Mouse (Mus musculus): ENCODE data around the gene Tmem235. TPM values are rescaled to one million over a fixed set of nuclear protein-coding genes. Genes with fewer than 3 reads are reported as not detected.

The Tmem235 gene
- polyA plus RNA-seq, 1 experiment from 2014 or later: not detected

DNA sequence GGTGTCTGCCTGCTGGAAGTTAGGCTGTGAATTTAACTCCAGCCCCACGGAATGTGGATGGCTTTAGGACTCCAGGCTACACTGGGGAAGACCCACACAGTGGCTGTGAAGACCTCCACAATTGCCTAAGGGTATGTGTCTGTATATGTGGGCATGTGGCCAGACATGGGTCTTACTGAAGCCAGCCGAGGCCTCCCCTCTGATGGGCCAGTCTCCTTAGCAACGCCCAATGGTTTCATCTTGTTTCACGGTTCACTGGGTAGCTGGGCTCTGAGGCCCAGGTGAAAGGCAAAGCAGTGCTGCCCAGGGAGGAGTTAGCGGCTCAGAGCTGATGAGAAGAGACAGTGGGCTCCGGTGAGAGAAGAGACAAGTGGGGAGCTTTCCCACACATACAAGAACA lies 5.4 kb downstream of the Tmem235 start:
- no peaks in the 10 kb centered on the region for H3K36me3 ChIP-seq (ENCODE audit: inconsistent target)
- no peak overlapping the region for H3K4me3 ChIP-seq (ENCODE audit: inconsistent target)
- H3K27ac ChIP-seq: no peak overlapping the region
- H3K79me2 ChIP-seq (ENCODE audit: inconsistent target): no peaks in the 10 kb centered on the region
- 98% methylated on average over 6 of the region's 6 CpGs for WGBS (ENCODE audit: missing documents)

DNA sequence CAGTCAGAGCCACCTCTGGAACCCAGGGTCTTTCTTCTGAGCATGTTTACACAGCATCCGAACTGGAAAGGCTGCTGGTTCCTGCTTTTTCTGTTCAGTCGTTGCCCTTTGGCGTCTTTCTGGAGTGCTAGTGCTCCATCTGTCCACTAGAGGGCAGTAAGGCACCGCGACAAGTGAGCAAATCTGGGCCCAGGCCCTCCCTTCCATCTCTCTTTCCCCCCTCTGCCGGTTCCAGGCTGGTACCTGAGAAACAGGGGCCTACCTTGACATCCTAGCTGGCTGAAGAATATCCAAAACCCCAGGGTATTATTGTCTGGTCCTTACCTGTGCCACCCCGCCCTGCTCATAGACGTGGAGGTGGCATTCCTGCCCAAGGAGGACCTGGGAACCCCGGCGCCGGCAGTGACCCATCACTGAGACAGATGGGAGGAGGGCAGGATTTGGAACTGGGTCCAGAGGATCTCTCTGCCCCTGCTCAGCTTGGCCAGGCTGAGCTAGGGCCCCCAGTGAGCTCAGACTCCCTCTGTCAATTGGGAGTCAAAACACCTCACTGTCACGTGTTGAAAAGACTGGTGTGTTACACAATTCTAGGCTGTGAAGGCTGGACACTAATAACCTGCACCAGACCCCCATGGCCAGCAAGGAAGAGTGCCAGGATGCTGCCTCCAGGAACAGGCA lies 10.3 kb downstream of the Tmem235 start:
- Histone ChIP-seq H3K4me3 (ENCODE audit: inconsistent target) (no peak overlapping the region), H3K79me2 (ENCODE audit: inconsistent target) (no peaks in the 10 kb centered on the region), H3K36me3 (ENCODE audit: inconsistent target) (no peaks in the 10 kb centered on the region), H3K27ac (no peak overlapping the region)
- 47% methylated on average over 12 of the region's 12 CpGs for WGBS (ENCODE audit: missing documents)

DNA sequence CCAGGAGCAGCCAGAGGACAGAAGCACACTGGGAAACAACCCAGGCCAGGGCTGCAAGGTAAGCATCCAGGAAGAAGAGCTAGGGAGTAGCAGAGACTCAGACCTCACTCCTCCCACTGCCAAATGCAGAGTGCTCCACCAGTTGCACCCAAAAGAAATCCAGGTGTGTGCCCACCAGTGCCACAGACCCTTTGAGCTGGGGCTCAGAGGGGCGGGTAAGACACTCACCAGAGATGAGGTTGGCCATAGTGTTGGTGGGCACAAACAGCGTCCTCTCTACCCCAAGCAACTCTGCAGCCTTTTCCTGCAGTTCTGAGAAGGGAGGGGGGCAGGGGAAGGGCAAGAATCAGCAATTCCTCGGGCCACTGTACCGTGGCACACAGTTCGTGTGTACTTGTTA lies 10.8 kb downstream of the Tmem235 start:
- Histone ChIP-seq H3K79me2 (ENCODE audit: inconsistent target) (no peaks in the 10 kb centered on the region), H3K27ac (no peak overlapping the region), H3K36me3 (ENCODE audit: inconsistent target) (no peaks in the 10 kb centered on the region), H3K4me3 (ENCODE audit: inconsistent target) (no peak overlapping the region)
- 67% methylated on average over 5 of the region's 5 CpGs for WGBS (ENCODE audit: missing documents)

DNA sequence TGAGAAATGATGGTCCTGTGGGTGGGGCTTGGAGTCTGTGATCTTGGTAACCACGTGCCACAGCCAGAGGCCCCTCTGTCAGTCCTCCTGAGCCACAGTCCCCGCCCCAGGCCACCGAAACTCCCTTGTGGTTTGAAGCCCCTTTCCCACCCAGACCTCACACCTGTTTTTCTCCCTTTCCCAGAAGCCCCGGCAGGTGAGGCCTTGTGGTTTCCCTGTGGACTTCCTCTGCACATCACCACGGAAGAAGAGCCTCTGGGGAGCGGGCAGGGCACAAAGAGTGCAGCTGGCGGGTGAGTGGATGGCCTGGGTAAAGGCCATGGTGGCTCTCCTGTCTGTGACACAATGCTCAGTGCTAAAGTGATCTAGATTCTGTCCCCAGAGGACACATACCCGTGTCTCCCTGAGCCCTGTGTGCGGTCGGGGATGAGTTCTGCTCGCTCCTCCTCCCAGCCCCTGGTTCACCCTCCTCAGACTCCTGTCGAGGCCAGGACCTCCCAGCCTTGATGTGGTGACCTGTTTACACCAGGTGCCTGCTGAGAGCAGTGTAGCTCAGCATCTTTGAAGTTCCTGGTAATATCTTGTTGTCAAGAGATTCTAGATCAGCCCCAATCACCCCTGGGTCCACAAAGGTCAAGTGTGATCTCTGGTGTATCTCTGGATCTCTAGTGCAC lies 11.5 kb downstream of the Tmem235 start:
- Histone ChIP-seq H3K36me3 (ENCODE audit: inconsistent target) (no peaks in the 10 kb centered on the region), H3K79me2 (ENCODE audit: inconsistent target) (no peaks in the 10 kb centered on the region), H3K27ac (no peak overlapping the region), H3K4me3 (ENCODE audit: inconsistent target) (no peak overlapping the region; the same call in 1 of the 2 replicates)
- 45% methylated on average over 12 of the region's 12 CpGs for WGBS (ENCODE audit: missing documents)

DNA sequence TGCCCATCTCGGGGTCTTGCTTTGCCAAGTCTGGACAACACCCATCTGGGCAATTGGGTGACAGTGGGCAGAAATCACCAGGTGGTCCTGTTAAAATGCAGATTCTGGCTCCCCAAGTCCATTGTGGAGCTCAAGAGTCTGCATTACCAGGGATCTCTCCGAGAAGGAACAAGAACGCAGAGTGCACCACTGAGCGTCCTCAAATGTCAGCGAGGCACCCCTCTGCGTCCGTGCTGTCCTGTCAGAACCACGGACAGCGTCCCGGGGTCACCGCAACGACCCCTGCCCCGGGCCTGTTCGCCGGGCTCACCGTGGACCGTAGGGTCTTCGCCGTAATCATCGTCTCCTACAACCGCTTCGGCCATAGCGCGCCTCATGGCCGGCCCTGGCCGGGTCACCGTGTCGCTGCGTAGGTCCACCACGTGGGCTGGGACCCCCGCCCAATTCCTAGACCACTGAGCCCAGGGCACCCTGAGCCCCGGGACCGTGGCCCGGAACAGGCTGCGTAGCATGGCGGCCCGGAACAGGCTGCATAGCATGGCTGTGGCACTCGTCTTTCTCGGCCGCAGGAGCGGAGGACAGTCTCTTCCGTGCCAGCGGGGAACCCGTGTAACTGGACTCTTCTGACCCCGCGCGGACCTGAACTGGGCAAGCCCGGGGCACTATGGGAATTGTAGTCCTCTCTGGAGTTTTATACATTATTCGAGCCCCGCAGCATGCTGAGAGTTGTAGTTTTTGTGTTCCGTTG lies 12.5 kb downstream of the Tmem235 start, which contains the start of gene Tha1:
Tha1 (minus strand) TSS at position 621 of the 748 bp plus-strand sequence.
- Histone ChIP-seq H3K27ac (no peak within 1 kb of the TSS), H3K79me2 (ENCODE audit: inconsistent target) (no peaks in the 10 kb centered on the region), H3K4me3 (ENCODE audit: inconsistent target) (peak within 1 kb of the TSS; percentile 25), H3K36me3 (ENCODE audit: inconsistent target) (no peaks in the 10 kb centered on the region)
- WGBS (ENCODE audit: missing documents): 1% methylated on average over 47 of the region's 51 CpGs

DNA sequence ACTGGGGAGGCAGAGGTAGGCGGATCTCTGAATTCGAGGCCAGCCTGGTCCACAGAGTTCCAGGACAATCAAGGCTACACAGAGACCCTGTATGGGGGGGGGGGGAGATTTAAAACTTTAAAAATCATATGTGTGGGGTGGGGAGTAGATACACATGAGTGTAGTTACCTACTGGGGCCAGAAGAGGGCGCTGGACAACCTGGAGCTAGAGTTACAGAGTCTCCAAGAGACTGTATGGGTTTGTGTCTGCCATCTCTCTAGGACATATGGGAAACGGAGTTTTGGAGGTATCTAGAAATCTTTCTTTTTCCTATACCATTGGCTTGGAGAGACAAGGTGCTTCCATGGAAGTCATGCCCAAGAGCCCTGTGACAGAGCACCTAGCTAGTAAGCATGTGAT lies 13.9 kb downstream of the Tmem235 start:
- Histone ChIP-seq H3K4me3 (ENCODE audit: inconsistent target) (no peak overlapping the region), H3K79me2 (ENCODE audit: inconsistent target) (no peaks in the 10 kb centered on the region), H3K27ac (no peak overlapping the region), H3K36me3 (ENCODE audit: inconsistent target) (no peaks in the 10 kb centered on the region)
- 65% methylated on average over 4 of the region's 4 CpGs for WGBS (ENCODE audit: missing documents)

DNA sequence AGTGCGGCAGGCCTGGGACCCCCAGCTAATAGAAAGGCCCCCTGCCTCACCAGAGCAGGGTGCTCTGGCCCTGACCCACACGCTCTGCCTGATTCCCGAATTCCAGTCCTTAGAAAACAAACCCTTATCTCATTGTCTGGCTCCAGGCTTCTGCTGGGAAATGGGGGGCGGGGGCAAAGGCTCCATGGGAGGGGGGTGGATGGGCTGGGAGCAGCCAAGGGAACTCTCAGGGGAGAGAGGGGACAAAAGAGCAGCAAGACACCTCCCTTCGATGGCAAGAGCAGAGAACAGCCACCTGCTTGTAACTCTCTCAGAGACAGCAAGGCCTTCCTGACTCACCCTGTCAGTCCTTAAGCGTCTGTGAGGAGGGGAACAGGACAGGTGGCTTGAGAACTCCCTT lies 15.1 kb downstream of the Tmem235 start:
- 80% methylated on average over 5 of the region's 6 CpGs for WGBS (ENCODE audit: missing documents)
- Histone ChIP-seq H3K79me2 (ENCODE audit: inconsistent target) (no peaks in the 10 kb centered on the region), H3K27ac (no peak overlapping the region), H3K36me3 (ENCODE audit: inconsistent target) (no peaks in the 10 kb centered on the region), H3K4me3 (ENCODE audit: inconsistent target) (no peak overlapping the region)

DNA sequence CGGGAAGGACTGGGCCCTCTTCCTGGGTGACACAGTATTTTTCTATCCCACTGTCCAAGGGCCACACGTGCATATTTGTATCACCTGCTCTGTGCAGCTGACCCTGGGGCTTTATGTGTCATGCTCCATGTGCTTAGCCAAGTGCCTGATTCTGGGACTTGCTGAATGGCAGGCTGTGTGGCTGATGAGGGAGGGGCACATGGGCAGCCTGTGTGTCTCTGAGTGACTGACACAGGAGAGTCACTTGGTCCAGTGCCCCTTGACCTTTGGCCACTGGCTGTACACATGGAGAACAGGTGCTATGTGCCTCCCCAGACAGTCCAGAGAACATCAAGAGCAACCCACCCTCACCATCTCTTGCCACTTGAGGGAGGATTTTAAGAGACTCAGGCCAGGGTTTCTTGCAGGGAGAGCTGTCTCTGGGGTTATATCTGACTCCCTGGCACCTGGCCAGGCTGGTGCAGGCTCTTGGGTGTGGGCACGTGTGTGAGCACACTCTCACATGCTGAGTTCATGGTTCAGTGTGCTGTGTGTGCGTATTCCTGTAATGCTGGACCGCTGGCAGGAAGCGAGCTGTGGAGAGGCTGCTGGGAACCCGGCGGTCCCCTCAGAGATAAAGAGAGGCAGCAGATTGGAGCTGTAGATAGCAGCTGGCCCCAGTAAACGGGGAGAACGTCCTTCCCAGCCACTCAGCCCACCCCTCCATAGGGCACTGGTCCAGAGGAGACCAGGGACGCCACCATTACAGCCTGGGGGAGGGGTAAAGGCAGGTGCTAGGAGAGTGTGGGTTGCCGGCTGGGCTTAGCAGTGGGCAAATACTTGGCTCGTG lies 17.6 kb downstream of the Tmem235 start:
- Histone ChIP-seq H3K79me2 (ENCODE audit: inconsistent target) (no peaks in the 10 kb centered on the region), H3K36me3 (ENCODE audit: inconsistent target) (no peaks in the 10 kb centered on the region), H3K4me3 (ENCODE audit: inconsistent target) (no peak overlapping the region; the same call in 1 of the 2 replicates), H3K27ac (peak overlapping the region; percentile 99)
- 16% methylated on average over 13 of the region's 13 CpGs for WGBS (ENCODE audit: missing documents)

DNA sequence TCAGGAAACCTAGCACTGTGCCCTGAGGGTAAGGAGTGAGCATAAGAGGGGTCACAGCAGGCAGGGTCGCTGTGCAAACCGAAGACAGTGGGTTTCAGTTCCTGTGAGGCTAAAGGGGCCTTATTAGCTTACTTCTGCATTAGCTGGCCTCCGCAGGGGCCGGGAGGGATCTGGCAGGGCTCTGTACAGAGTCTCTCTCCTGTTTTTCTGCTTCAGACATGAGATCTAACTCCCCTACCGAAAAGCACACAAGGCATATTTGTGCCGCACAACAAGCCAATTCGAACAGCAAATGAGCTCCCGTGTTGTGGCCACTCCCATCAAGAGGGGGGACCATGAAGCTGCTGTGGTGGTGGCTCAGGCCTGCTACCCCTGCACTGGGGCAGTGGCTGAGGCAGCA lies 18.3 kb downstream of the Tmem235 start:
- peak overlapping the region; percentile 99 for H3K27ac ChIP-seq
- H3K36me3 ChIP-seq (ENCODE audit: inconsistent target): no peaks in the 10 kb centered on the region
- H3K79me2 ChIP-seq (ENCODE audit: inconsistent target): no peaks in the 10 kb centered on the region
- H3K4me3 ChIP-seq (ENCODE audit: inconsistent target): no peak overlapping the region; the same call in 1 of the 2 replicates
- WGBS (ENCODE audit: missing documents): 3% methylated on average over 8 of the region's 8 CpGs

DNA sequence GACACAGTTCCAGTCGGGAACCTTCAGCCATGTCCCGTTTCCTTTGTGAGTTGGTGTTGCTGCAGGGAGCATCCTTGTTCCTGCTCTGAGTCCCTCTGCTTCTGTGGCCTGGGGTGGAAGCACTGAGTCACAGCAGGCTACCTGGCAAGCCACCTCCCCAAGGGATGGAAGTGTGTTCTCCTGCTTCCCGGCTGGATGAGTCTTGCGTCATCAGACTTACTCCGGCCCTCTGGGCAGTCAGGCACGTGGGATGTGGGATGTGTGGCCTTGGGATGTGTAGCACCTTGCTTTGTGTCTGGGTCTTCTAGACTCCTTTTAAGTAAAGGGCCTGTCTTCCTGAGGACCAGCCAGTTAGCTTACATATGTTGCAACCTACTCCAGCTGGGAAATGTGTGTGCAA lies 19.1 kb downstream of the Tmem235 start:
- WGBS (ENCODE audit: missing documents): 87% methylated on average over 6 of the region's 6 CpGs
- Histone ChIP-seq H3K36me3 (ENCODE audit: inconsistent target) (no peaks in the 10 kb centered on the region), H3K4me3 (ENCODE audit: inconsistent target) (no peak overlapping the region), H3K27ac (peak overlapping the region; percentile 99), H3K79me2 (ENCODE audit: inconsistent target) (no peaks in the 10 kb centered on the region)

DNA sequence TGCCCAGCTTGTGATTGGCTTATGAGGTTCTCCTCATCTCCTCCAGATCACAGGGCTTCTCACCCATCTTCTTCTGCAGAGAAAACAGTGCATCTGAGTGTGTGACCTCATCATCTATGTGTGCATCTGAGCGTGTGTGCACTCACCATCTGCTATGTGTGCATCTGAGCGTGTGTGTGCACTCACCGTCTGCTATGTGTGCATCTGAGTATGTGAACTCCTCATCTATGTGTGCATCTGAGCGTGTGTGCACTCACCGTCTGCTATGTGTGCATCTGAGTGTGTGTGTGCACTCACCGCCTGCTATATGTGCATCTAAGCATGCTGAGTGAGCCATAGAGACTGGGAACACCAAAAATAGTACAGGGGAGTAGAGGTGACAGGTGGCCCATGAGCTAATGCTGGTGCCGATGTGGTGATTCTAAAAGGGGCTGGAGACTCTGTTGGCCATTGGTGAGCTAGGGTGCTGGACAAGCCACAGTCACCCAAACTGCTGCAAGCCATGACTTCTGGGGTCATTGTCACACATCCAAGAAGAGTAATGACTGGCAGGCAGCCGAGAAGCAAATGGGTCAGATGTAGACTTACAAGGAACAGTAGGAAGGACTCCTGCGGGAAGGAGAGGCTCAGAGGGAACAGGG lies 19.9 kb downstream of the Tmem235 start:
- Histone ChIP-seq H3K79me2 (ENCODE audit: inconsistent target) (no peaks in the 10 kb centered on the region), H3K27ac (peak overlapping the region; percentile 99), H3K4me3 (ENCODE audit: inconsistent target) (no peak overlapping the region), H3K36me3 (ENCODE audit: inconsistent target) (no peaks in the 10 kb centered on the region)
- WGBS (ENCODE audit: missing documents): 92% methylated on average over 9 of the region's 9 CpGs

DNA sequence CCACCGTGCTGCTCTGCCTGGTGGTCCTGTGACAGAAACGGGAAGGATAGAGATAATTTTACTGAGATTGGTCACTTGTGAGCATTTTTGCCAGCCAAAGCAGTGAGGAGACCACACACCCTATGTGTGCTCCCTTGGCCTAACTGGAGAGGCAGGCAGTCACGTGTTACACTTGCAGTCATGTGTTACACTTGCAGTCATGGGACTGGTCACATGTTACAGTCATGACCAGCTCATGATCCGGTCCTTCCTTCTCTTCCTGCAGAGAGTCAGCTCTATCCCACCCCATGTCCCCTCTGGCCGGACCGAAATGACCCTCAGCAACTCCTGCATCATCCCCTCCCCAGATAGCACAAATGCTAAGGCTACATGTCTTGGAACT lies 20.4 kb downstream of the Tmem235 start:
- no peaks in the 10 kb centered on the region for H3K79me2 ChIP-seq (ENCODE audit: inconsistent target)
- 57% methylated on average over 6 of the region's 6 CpGs for WGBS (ENCODE audit: missing documents)
- H3K36me3 ChIP-seq (ENCODE audit: inconsistent target): no peaks in the 10 kb centered on the region
- peak overlapping the region; percentile 99 for H3K27ac ChIP-seq
- no peak overlapping the region for H3K4me3 ChIP-seq (ENCODE audit: inconsistent target)

DNA sequence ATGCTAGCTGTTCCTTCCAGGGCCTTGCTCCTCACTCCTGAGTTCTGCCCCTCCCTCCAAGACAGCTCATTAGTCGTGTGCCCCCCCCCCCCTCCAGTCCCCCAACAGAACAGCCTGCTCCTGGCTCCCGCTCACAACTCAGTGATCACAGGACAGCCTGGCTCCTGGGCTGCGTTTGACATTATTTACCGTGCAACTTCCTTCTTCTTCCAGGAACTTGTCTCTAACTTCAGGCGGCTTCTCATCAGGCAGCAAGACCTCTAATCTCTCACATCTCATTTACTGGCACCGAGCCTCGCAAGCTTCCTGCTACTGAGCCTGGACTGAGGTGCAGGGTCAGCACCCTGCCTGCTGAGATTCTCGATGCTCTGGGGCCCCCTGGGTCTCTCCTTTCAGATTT lies 21.2 kb downstream of the Tmem235 start:
- Histone ChIP-seq H3K36me3 (ENCODE audit: inconsistent target) (no peaks in the 10 kb centered on the region), H3K79me2 (ENCODE audit: inconsistent target) (no peaks in the 10 kb centered on the region), H3K4me3 (ENCODE audit: inconsistent target) (no peak overlapping the region), H3K27ac (peak overlapping the region; percentile 99)
- 12% methylated on average over 8 of the region's 8 CpGs for WGBS (ENCODE audit: missing documents)

DNA sequence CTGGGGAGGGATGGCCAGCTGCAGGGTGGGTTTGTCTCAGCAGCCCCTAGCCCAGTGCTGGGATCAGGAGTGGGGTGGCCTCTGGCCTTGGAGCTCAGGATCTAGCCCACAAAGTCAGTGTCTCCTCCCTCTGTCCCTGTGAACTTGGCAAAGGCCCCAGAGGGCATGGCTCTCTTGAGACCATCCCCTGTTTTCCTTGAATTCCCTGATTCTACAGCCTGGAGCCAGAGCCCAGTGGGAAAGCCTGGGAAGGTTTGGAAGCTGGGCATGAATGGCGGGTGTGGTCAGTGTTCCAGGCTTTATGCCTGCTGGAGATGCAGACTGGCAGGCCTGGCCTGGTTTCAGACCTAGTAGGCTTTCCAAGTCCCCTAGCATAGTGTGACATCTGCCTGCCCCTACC lies 21.7 kb downstream of the Tmem235 start:
- H3K4me3 ChIP-seq (ENCODE audit: inconsistent target): no peak overlapping the region
- WGBS (ENCODE audit: missing documents): 100% methylated on average over 1 of the region's 1 CpGs
- no peaks in the 10 kb centered on the region for H3K79me2 ChIP-seq (ENCODE audit: inconsistent target)
- H3K27ac ChIP-seq: peak overlapping the region; percentile 99
- no peaks in the 10 kb centered on the region for H3K36me3 ChIP-seq (ENCODE audit: inconsistent target)

All from macrophage (primary cell).